Mouse (Mus musculus): ENCODE measurements around the gene Gm28729. TPM values are rescaled to one million over a fixed set of nuclear protein-coding genes. Genes with fewer than 3 reads are reported as not detected.

The Gm28729 gene
- total and polyA plus RNA-seq, 3 experiments = 0.14 TPM; not detected in 2

- DNase-seq = no peak
These were observed 63.5 kb downstream of the Gm28729 start for GRCm38 (mm10) chr9:96461607-96462006.

GRCm38 (mm10) chr9:96460117-96460865, 64.8 kb downstream of the Gm28729 start:
- DNase-seq = no peak

GRCm38 (mm10) chr9:96455618-96456017, 69.4 kb downstream of the Gm28729 start:
- DNase-seq = no peak

- no peak for DNase-seq
These were observed 72.1 kb downstream of the Gm28729 start for GRCm38 (mm10) chr9:96452956-96453355.

GRCm38 (mm10) chr9:96450900-96451720, 74.0 kb downstream of the Gm28729 start:
- DNase-seq = no peak

- DNase-seq = no peak
These were observed 75.5 kb downstream of the Gm28729 start for GRCm38 (mm10) chr9:96449514-96449913.

- DNase-seq = peak; percentile 43
These were observed 79.7 kb downstream of the Gm28729 start for GRCm38 (mm10) chr9:96445351-96445750.

- DNase-seq = no peak
These were observed 83.0 kb downstream of the Gm28729 start for GRCm38 (mm10) chr9:96442081-96442480.

- DNase-seq = no peak
These were observed 86.7 kb downstream of the Gm28729 start for GRCm38 (mm10) chr9:96438334-96438871.

GRCm38 (mm10) chr9:96437805-96438333, 87.2 kb downstream of the Gm28729 start:
- DNase-seq = peak; percentile 83

- peak; percentile 42 for DNase-seq
These were observed 87.9 kb downstream of the Gm28729 start for GRCm38 (mm10) chr9:96436901-96437804.

Other genes with a start within 250 kb of the Gm28729 start
- gene Atp1b3, start 160.8 kb downstream of the Gm28729 start, total RNA-seq (2021) = 100 to 1,000 TPM; 171 to 203 TPM
- gene Atp1b3, start 160.8 kb downstream of the Gm28729 start, polyA plus RNA-seq (2012; rRNA removed) = 90.2 and 106 TPM in 2 replicates
- 100 to 1,000 TPM in 1 of 2 experiments, 10 to 100 TPM in 1; 63.7 to 101 TPM for gene Rnf7, start 46.6 kb downstream of the Gm28729 start, total RNA-seq (2021)
- 76.4 and 110 TPM in 2 replicates for gene Rnf7, start 46.6 kb downstream of the Gm28729 start, polyA plus RNA-seq (2012; rRNA removed)
- 10 to 100 TPM; 11.2 to 12.5 TPM for gene Rasa2, start 106.4 kb upstream of the Gm28729 start, total RNA-seq (2021)
- gene Rasa2, start 106.4 kb upstream of the Gm28729 start, polyA plus RNA-seq (2012; rRNA removed) = 0.62 and 0.63 TPM in 2 replicates
- gene Zbtb38, start 227.6 kb upstream of the Gm28729 start, total RNA-seq (2021) = 10 to 100 TPM; 63.1 to 73.9 TPM
- 13.6 and 17.4 TPM in 2 replicates for gene Zbtb38, start 227.6 kb upstream of the Gm28729 start, polyA plus RNA-seq (2012; rRNA removed)

All from adrenal gland, adult 2 months (tissue).